Mouse (Mus musculus): Measurements from ENCODE around the gene Pfn3. TPM values are rescaled to one million over a fixed set of nuclear protein-coding genes. Genes with fewer than 3 reads are reported as not detected.

Gene Pfn3
- polyA plus RNA-seq, 1 experiment from 2014 or later = not detected

DNA sequence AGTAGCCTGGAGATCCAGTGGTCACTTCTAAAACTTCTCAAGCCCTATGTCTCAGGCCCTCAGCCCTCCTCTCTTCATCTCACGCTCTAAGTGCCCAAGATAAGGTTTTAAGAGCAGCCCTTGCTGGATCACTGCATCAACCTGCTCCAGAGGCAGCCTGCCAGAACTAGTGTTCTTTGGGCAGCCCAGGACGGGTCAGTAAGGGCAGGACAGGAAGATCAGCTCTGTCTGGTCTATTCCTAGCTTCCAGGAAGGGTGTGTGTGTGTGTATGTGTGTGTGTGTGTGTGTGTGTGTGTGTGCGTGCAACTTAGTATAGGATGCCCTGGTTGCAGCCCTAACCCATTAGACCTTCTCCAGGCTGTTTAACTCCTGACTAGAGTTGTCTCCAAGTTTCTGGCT, 44.8 kb downstream of the Pfn3 start:
- WGBS = 77% methylated on average over 3 of the region's 3 CpGs
- Histone ChIP-seq H3K4me1 (replicated peaks; ENCODE audit: control insufficient read depth, insufficient read depth, low read length) (no peaks in the 10 kb centered on the region), H3K4me2 (replicated peaks; ENCODE audit: low read depth, low read length) (no peak overlapping the region), H3K9ac (ENCODE audit: low read depth, low read length) (no peak overlapping the region), H3K9me3 (ENCODE audit: control insufficient read depth, low read length) (no peaks in the 10 kb centered on the region), H3K27me3 (ENCODE audit: control insufficient read depth, insufficient read depth, low read length) (peaks cover 3% of the 10 kb centered on the region; the same call in 1 of the 2 replicates), H3K27ac (ENCODE audit: low read depth, low read length) (no peak overlapping the region), H3K36me3 (ENCODE audit: control insufficient read depth, insufficient read depth, low read length) (no peaks in the 10 kb centered on the region), H3K4me3 (ENCODE audit: low read depth, low read length) (no peak overlapping the region)
- DNase-seq (ENCODE audit: low spot score) (no peak), ATAC-seq (ENCODE audit: low FRiP score) (no peak)

DNA sequence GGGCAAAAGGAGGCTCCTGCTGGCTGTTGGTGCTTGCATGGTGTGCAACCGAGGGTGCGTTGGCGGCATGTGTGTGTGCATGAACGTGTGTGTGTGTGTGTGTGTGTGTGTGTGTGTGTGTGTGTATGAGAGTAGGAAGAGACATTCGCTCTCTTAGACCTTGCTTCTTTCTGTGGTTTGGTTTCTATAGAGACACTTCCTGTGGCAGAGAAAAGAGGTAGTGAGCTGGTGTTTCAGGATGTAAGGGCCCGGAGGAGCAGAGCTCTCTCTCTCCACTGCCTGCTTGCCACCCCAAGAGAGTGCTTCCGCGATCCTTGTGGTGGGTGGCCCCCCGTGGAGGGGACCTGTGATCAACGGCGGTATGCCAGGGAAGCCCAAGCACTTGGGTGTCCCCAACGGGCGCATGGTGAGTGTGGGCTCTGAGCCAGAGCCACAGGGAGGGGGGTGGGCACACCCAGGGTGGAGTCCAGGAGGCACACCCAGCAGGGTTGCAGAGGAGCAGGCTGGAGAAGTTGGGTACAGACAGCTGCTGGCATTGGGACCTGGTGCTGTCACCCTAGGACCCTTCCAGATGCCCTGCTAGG, 45.4 kb downstream of the Pfn3 start, which contains the start of gene Rgs14:
Gene Rgs14, plus strand, starts transcription at position 202 of the 584 bp plus-strand sequence.
- no peak within 1 kb of the TSS for H3K9ac ChIP-seq (ENCODE audit: low read depth, low read length)
- H3K36me3 ChIP-seq (ENCODE audit: control insufficient read depth, insufficient read depth, low read length) = no peaks in the 10 kb centered on the region
- H3K4me1 ChIP-seq (replicated peaks; ENCODE audit: control insufficient read depth, insufficient read depth, low read length) = no peaks in the 10 kb centered on the region
- 66% methylated on average over 13 of the region's 13 CpGs for WGBS
- no peak within 1 kb of the TSS for H3K27ac ChIP-seq (ENCODE audit: low read depth, low read length)
- H3K27me3 ChIP-seq (ENCODE audit: control insufficient read depth, insufficient read depth, low read length) = peaks cover 3% of the 10 kb centered on the region; the same call in 1 of the 2 replicates
- ATAC-seq (ENCODE audit: low FRiP score) (no peak), DNase-seq (ENCODE audit: low spot score) (no peak)
- no peak within 1 kb of the TSS for H3K4me2 ChIP-seq (replicated peaks; ENCODE audit: low read depth, low read length)
- H3K9me3 ChIP-seq (ENCODE audit: control insufficient read depth, low read length) = no peaks in the 10 kb centered on the region
- no peak within 1 kb of the TSS for H3K4me3 ChIP-seq (ENCODE audit: low read depth, low read length)

DNA sequence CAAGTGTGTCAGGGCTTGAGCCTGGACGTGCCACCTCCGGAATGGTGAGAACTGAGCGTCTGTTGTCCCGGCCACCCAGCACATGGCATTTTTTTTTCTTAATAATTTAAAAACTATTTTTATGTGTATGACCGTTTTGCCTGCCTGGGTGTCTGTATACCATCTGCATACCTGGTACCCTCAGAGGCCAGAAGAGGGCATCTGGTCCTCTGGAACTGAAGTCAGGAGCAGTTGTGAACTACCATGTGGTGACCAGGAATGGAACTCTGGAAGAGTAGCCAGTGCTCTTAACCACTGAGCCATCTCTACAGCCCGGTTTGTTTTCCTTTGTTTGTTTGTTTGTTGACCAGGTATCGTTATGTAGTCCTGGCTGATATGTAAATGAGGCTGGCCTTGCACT, 46.6 kb downstream of the Pfn3 start:
- Histone ChIP-seq H3K4me3 (ENCODE audit: low read depth, low read length) (no peak overlapping the region), H3K27ac (ENCODE audit: low read depth, low read length) (no peak overlapping the region), H3K9me3 (ENCODE audit: control insufficient read depth, low read length) (no peaks in the 10 kb centered on the region), H3K27me3 (ENCODE audit: control insufficient read depth, insufficient read depth, low read length) (no peaks in the 10 kb centered on the region), H3K9ac (ENCODE audit: low read depth, low read length) (no peak overlapping the region), H3K4me2 (replicated peaks; ENCODE audit: low read depth, low read length) (no peak overlapping the region), H3K36me3 (ENCODE audit: control insufficient read depth, insufficient read depth, low read length) (no peaks in the 10 kb centered on the region), H3K4me1 (replicated peaks; ENCODE audit: control insufficient read depth, insufficient read depth, low read length) (no peaks in the 10 kb centered on the region)
- WGBS = 81% methylated on average over 7 of the region's 7 CpGs
- no peak for ATAC-seq (ENCODE audit: low FRiP score)
- no peak for DNase-seq (ENCODE audit: low spot score)

Other genes with a start within 250 kb of the Pfn3 start
- gene Nsd1, start 205.4 kb downstream of the Pfn3 start, polyA plus RNA-seq (2014; fragmentation: Nextera tagmentation; extraction: Ambion mirVana) = 64.5 and 108 TPM in 2 replicates
- 433 and 450 TPM in 2 replicates for gene Prelid1, start 94.7 kb downstream of the Pfn3 start, polyA plus RNA-seq (2014; fragmentation: Nextera tagmentation; extraction: Ambion mirVana)
- gene Rab24, start 93.3 kb downstream of the Pfn3 start, polyA plus RNA-seq (2014; fragmentation: Nextera tagmentation; extraction: Ambion mirVana) = 90.2 and 90.9 TPM in 2 replicates
- gene Mxd3, start 85.4 kb downstream of the Pfn3 start, polyA plus RNA-seq (2014; fragmentation: Nextera tagmentation; extraction: Ambion mirVana) = 28.4 and 30.5 TPM in 2 replicates
- 64.8 and 77.3 TPM in 2 replicates for gene Lman2, start 52.4 kb downstream of the Pfn3 start, polyA plus RNA-seq (2014; fragmentation: Nextera tagmentation; extraction: Ambion mirVana)
- gene Rgs14, start 45.5 kb downstream of the Pfn3 start, polyA plus RNA-seq (2014; fragmentation: Nextera tagmentation; extraction: Ambion mirVana) = 0.42 and 0.48 TPM in 2 replicates
- gene Slc34a1, start 17.0 kb downstream of the Pfn3 start, polyA plus RNA-seq (2014; fragmentation: Nextera tagmentation; extraction: Ambion mirVana) = not detected in 2 replicates
- 0.28 TPM in 1 of 2 replicates, not detected in the other for gene F12, start 11.6 kb upstream of the Pfn3 start, polyA plus RNA-seq (2014; fragmentation: Nextera tagmentation; extraction: Ambion mirVana)
- 37.6 and 52.3 TPM in 2 replicates for gene Grk6, start 29.8 kb upstream of the Pfn3 start, polyA plus RNA-seq (2014; fragmentation: Nextera tagmentation; extraction: Ambion mirVana)
- 2.4 and 2.5 TPM in 2 replicates for gene Prr7, start 49.0 kb upstream of the Pfn3 start, polyA plus RNA-seq (2014; fragmentation: Nextera tagmentation; extraction: Ambion mirVana)
- gene Dbn1, start 72.9 kb upstream of the Pfn3 start, polyA plus RNA-seq (2014; fragmentation: Nextera tagmentation; extraction: Ambion mirVana) = 277 and 314 TPM in 2 replicates
- gene Pdlim7, start 98.4 kb upstream of the Pfn3 start, polyA plus RNA-seq (2014; fragmentation: Nextera tagmentation; extraction: Ambion mirVana) = 135 and 152 TPM in 2 replicates
- gene Dok3, start 114.1 kb upstream of the Pfn3 start, polyA plus RNA-seq (2014; fragmentation: Nextera tagmentation; extraction: Ambion mirVana) = 2.2 and 2.8 TPM in 2 replicates
- 67.6 and 75.0 TPM in 2 replicates for gene Ddx41, start 121.4 kb upstream of the Pfn3 start, polyA plus RNA-seq (2014; fragmentation: Nextera tagmentation; extraction: Ambion mirVana)
- gene Fam193b, start 155.9 kb upstream of the Pfn3 start, polyA plus RNA-seq (2014; fragmentation: Nextera tagmentation; extraction: Ambion mirVana) = 44.5 and 45.9 TPM in 2 replicates
- gene Tmed9, start 158.5 kb upstream of the Pfn3 start, polyA plus RNA-seq (2014; fragmentation: Nextera tagmentation; extraction: Ambion mirVana) = 50.1 and 63.8 TPM in 2 replicates
- gene B4galt7, start 184.7 kb upstream of the Pfn3 start, polyA plus RNA-seq (2014; fragmentation: Nextera tagmentation; extraction: Ambion mirVana) = 23.2 and 27.7 TPM in 2 replicates
- 70.5 and 73.4 TPM in 2 replicates for gene Caml, start 207.8 kb upstream of the Pfn3 start, polyA plus RNA-seq (2014; fragmentation: Nextera tagmentation; extraction: Ambion mirVana)
- gene Ddx46, start 219.8 kb upstream of the Pfn3 start, polyA plus RNA-seq (2014; fragmentation: Nextera tagmentation; extraction: Ambion mirVana) = 47.2 and 50.8 TPM in 2 replicates